Mouse (Mus musculus): ENCODE results near the gene Sestd1. TPM values are rescaled to one million over a fixed set of nuclear protein-coding genes. Genes with fewer than 3 reads are reported as not detected.
A peak's percentile ranks its signal among the peaks of the same experiment; 100 is the strongest.

The Sestd1 gene
- total and polyA plus RNA-seq, 3 experiments, result not detected

DNA sequence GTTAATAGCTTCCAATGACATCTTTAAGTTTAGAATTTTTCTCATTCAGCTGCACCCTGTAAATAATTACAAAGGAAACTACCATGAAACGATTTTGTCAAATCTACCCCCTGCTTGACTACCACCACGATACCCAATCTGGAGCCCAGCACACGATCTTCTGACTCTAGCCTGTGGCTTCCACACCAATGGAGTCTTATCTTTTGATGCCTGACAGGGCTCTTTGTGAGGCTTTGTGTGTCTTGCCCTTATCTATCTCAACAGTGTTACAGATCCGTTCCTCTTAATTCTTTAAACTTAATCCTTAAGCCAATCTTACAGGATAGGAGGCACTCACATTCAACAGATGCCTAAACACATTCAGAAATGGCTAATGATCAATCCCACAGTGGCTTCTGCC, 126.3 kb downstream of the Sestd1 start:
- Histone ChIP-seq H3K4me3 (ENCODE audit: control insufficient read depth in 1 of 2, insufficient read depth in 1 of 2, low read depth in 2 of 2, low read length in 2 of 2) (no peak overlapping the region), H3K27ac (ENCODE audit: control insufficient read depth, low read depth, low read length) (no peak overlapping the region), H3K4me1 (ENCODE audit: control insufficient read depth in 1 of 2, insufficient read depth in 2 of 2, low read length in 2 of 2) (0 out of 4 replicates have a peak, but pooled peaks cover 0 to 2% of the 10 kb centered on the region in 2 experiments), H3K27me3 (ENCODE audit: control insufficient read depth in 1 of 2, insufficient read depth in 2 of 2, low read length in 2 of 2) (no peaks in the 10 kb centered on the region), H3K79me2 (ENCODE audit: control insufficient read depth, insufficient read depth, low read length, poor library complexity) (no peaks in the 10 kb centered on the region), H3K9ac (ENCODE audit: control insufficient read depth, low read depth, low read length, poor library complexity, severe bottlenecking) (no peak overlapping the region), H3K9me3 (replicated peaks; ENCODE audit: insufficient read depth, low read length) (no peaks in the 10 kb centered on the region), H3K36me3 (ENCODE audit: control insufficient read depth in 1 of 2, insufficient read depth in 2 of 2, low read length in 2 of 2) (peaks cover 0 to 2% of the 10 kb centered on the region in 2 experiments; a peak in 1 of 4 replicates)
- peak; percentile 65 for DNase-seq (ENCODE audit: low read depth, low spot score)
- peak; percentile 49; the same call in 1 of the 2 replicates for TF ChIP-seq RCOR1 (IDR thresholded peaks at IDR 0.05; ENCODE audit: low read depth, low read length)
- TF ChIP-seq SIN3A (IDR thresholded peaks at IDR 0.05; ENCODE audit: low read length), result no peak
- no peak for TF ChIP-seq UBTF (IDR thresholded peaks at IDR 0.05; ENCODE audit: borderline replicate concordance, insufficient read depth, low read depth, low read length)
- peak; percentile 87 for TF ChIP-seq GATA1 (IDR thresholded peaks at IDR 0.05; ENCODE audit: low read depth, low read length)
- TF ChIP-seq MXI1 (IDR thresholded peaks at IDR 0.05; ENCODE audit: low read depth, low read length), result no peak
- TF ChIP-seq ETS1 (IDR thresholded peaks at IDR 0.05; ENCODE audit: low read depth, low read length), result peak; percentile 66; the same call in 1 of the 2 replicates
- peak; percentile 64 for TF ChIP-seq TAL1 (IDR thresholded peaks at IDR 0.05; ENCODE audit: low read length)
- peak; percentile 82 for TF ChIP-seq TCF12 (IDR thresholded peaks at IDR 0.05; ENCODE audit: low read depth, low read length)
- 0 out of 2 replicates have a peak, but pooled peaks have one; percentile 23 for TF ChIP-seq BHLHE40 (IDR thresholded peaks at IDR 0.05; ENCODE audit: borderline replicate concordance, low read depth, low read length)
- peak; percentile 74 to 81 for TF ChIP-seq EP300 (IDR thresholded peaks at IDR 0.05; ENCODE audit: low read depth in 1 of 2, low read length in 2 of 2)
- no peak for TF ChIP-seq CHD2 (IDR thresholded peaks at IDR 0.05; ENCODE audit: low read length)
- TF ChIP-seq USF1 (IDR thresholded peaks at IDR 0.05; ENCODE audit: low read depth, low read length), result no peak

- Histone ChIP-seq H3K27ac (ENCODE audit: control insufficient read depth, low read depth, low read length) (no peak overlapping the region), H3K27me3 (ENCODE audit: control insufficient read depth in 1 of 2, insufficient read depth in 2 of 2, low read length in 2 of 2) (no peaks in the 10 kb centered on the region), H3K4me3 (ENCODE audit: control insufficient read depth in 1 of 2, insufficient read depth in 1 of 2, low read depth in 2 of 2, low read length in 2 of 2) (no peak overlapping the region), H3K9ac (ENCODE audit: control insufficient read depth, low read depth, low read length, poor library complexity, severe bottlenecking) (no peak overlapping the region), H3K36me3 (ENCODE audit: control insufficient read depth in 1 of 2, insufficient read depth in 2 of 2, low read length in 2 of 2) (peaks cover 0 to 2% of the 10 kb centered on the region in 2 experiments; a peak in 1 of 4 replicates), H3K79me2 (ENCODE audit: control insufficient read depth, insufficient read depth, low read length, poor library complexity) (no peaks in the 10 kb centered on the region), H3K4me1 (ENCODE audit: control insufficient read depth in 1 of 2, insufficient read depth in 2 of 2, low read length in 2 of 2) (0 out of 4 replicates have a peak, but pooled peaks cover 0 to 2% of the 10 kb centered on the region in 2 experiments), H3K9me3 (replicated peaks; ENCODE audit: insufficient read depth, low read length) (no peaks in the 10 kb centered on the region)
- TF ChIP-seq ZKSCAN1 (IDR thresholded peaks at IDR 0.05; ENCODE audit: low read depth, low read length), result no peak
- no peak for TF ChIP-seq CHD1 (IDR thresholded peaks at IDR 0.05; ENCODE audit: low read depth, low read length)
- no peak for TF ChIP-seq TBP (IDR thresholded peaks at IDR 0.05; ENCODE audit: low read depth, low read length)
- no peak for TF ChIP-seq RAD21 (IDR thresholded peaks at IDR 0.05; ENCODE audit: low read depth, low read length)
- TF ChIP-seq MAX (IDR thresholded peaks at IDR 0.05; ENCODE audit: low read length), result no peak
- TF ChIP-seq ZMIZ1 (IDR thresholded peaks at IDR 0.05; ENCODE audit: low read depth, low read length), result no peak
- TF ChIP-seq POLR2AphosphoS2 (IDR thresholded peaks at IDR 0.05; ENCODE audit: low read length), result no peak
- TF ChIP-seq CHD2 (IDR thresholded peaks at IDR 0.05; ENCODE audit: low read length), result no peak
- TF ChIP-seq ZNF384 (IDR thresholded peaks at IDR 0.05; ENCODE audit: low read depth, low read length), result no peak
- DNase-seq (ENCODE audit: low read depth, low spot score), result no peak
These were observed 129.1 kb downstream of the Sestd1 start for GRCm38 (mm10) chr2:77151255-77151654.
